Mouse (Mus musculus) liver, adult 2 months (tissue): ENCODE data around the gene Gmfb.

Experiments used
- CTCF ChIP-seq: fragments of 200-500 bp; IDR thresholded peaks from 2 replicates; pipeline ENCODE4 v1.5.1; 2011; ENCODE audit warnings: low read depth, low read length, control low read depth
- POLR2A ChIP-seq: fragments of 200-500 bp; IDR thresholded peaks from 2 replicates; pipeline ENCODE4 v1.6.1; 2011; ENCODE audit warnings: low read length, control low read depth; ENCODE audit not compliant: insufficient read depth; ENCODE audit errors: extremely low read depth

DNA sequence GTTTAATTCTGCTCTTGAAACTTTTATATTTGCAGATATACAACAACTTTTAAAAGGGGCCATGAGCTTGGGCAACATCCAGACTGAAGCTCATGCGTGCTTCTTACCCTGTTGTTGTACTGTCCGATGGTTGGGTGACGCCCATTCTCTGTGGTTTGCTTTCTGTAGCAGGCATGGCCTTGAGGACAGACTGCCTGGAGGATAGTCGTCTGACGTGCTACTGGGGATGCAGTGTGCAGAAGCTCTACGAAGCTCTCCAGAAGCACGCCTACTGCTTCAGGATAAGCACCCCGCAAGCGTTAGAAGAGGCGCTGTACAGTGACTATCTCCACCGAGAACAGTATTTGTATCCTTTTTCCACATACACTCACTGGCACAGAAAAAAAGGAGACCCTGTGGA is 23.7 kb upstream of the Gmfb start:
- no peak for TF ChIP-seq CTCF
- TF ChIP-seq POLR2A: no peak
